Comparison of ENCODE assay signal across 8 mouse cellular contexts in genomic region chr10:61146119-61146806, GRCm38 (mm10). TPM values are rescaled to one million over a fixed set of nuclear protein-coding genes. Genes with fewer than 3 reads are reported as not detected.
DNase-seq lines count a peak whose midpoint lies in the region; ATAC-seq and TF ChIP-seq lines count a peak whose summit lies in the region.

No protein-coding gene starts in this region.

- no peaks in the 10 kb centered on the region for H3K9me3 ChIP-seq in intestine, postnatal 0 days (ENCODE audit: control insufficient read depth)
- H3K9me3 ChIP-seq in limb, embryonic 14.5 days (ENCODE audit: control insufficient read depth, low read length) = no peaks in the 10 kb centered on the region
- H3K9me3 ChIP-seq in midbrain, embryonic 16.5 days (replicated peaks; ENCODE audit: control insufficient read depth, low read length, poor library complexity, severe bottlenecking) = no peaks in the 10 kb centered on the region

- under 1% methylated on average over 44 of the region's 53 CpGs for WGBS in intestine, postnatal 0 days
- WGBS in limb, embryonic 14.5 days = 2% methylated on average over 39 of the region's 53 CpGs
- WGBS in midbrain, embryonic 16.5 days = under 1% methylated on average over 28 of the region's 53 CpGs
- WGBS in spleen, adult 2 months = under 1% methylated on average over 53 of the region's 53 CpGs

- H3K27me3 ChIP-seq in intestine, postnatal 0 days (replicated peaks; ENCODE audit: control insufficient read depth, insufficient read depth, low read length) = no peaks in the 10 kb centered on the region
- H3K27me3 ChIP-seq in limb, embryonic 14.5 days (ENCODE audit: control insufficient read depth, insufficient read depth, low read length) = no peaks in the 10 kb centered on the region
- H3K27me3 ChIP-seq in midbrain, embryonic 16.5 days (ENCODE audit: control insufficient read depth, insufficient read depth, low read depth, low read length) = no peaks in the 10 kb centered on the region
- no peaks in the 10 kb centered on the region for H3K27me3 ChIP-seq in spleen, adult 2 months (ENCODE audit: control insufficient read depth, insufficient read depth, low read length)

- peak overlapping the region; percentile 94 for H3K4me2 ChIP-seq in intestine, postnatal 0 days (replicated peaks; ENCODE audit: low read depth)
- H3K4me2 ChIP-seq in limb, embryonic 14.5 days (replicated peaks; ENCODE audit: low read depth, low read length, severe bottlenecking) = peak overlapping the region; percentile 87
- H3K4me2 ChIP-seq in midbrain, embryonic 16.5 days (ENCODE audit: low read length) = peak overlapping the region; percentile 58

- peak overlapping the region; percentile 95 for H3K9ac ChIP-seq in intestine, postnatal 0 days (ENCODE audit: low read depth, low read length)
- peak overlapping the region; percentile 85 for H3K9ac ChIP-seq in limb, embryonic 14.5 days (ENCODE audit: low read depth, low read length, severe bottlenecking)
- peak overlapping the region; percentile 92 for H3K9ac ChIP-seq in midbrain, embryonic 16.5 days (ENCODE audit: low read depth, low read length)

- TF ChIP-seq POLR2A in limb, embryonic 14.5 days (IDR thresholded peaks at IDR 0.05; ENCODE audit: borderline replicate concordance, extremely low read depth, insufficient read depth, insufficient read length) = no peak
- TF ChIP-seq POLR2A in spleen, adult 2 months (IDR thresholded peaks at IDR 0.05; ENCODE audit: low read depth, low read length) = no peak

- ATAC-seq in cerebellum, adult (ENCODE audit: insufficient number of reproducible peaks, low FRiP score, low TSS enrichment) = no peak
- ATAC-seq in granulocyte monocyte progenitor cell, adult 5-6 weeks (replicated peaks; ENCODE audit: poor library complexity, severe bottlenecking) = peak; percentile 60
- ATAC-seq in intestine, postnatal 0 days = peak; percentile 5; the same call in 1 of the 2 replicates
- ATAC-seq in limb, embryonic 14.5 days (ENCODE audit: low FRiP score, low read depth) = peak; percentile 23
- ATAC-seq in midbrain, embryonic 16.5 days = peak; percentile 65

- H3K36me3 ChIP-seq in intestine, postnatal 0 days (ENCODE audit: control insufficient read depth, insufficient read depth) = peaks cover 3% of the 10 kb centered on the region; the same call in 1 of the 2 replicates
- peaks cover 3% of the 10 kb centered on the region; the same call in 1 of the 2 replicates for H3K36me3 ChIP-seq in limb, embryonic 14.5 days (ENCODE audit: control insufficient read depth, insufficient read depth, low read length)
- no peaks in the 10 kb centered on the region for H3K36me3 ChIP-seq in midbrain, embryonic 16.5 days (ENCODE audit: control insufficient read depth, insufficient read depth, low read length)
- H3K36me3 ChIP-seq in spleen, adult 2 months (ENCODE audit: control insufficient read depth, insufficient read depth, low read length) = peaks cover 1% of the 10 kb centered on the region; the same call in 1 of the 2 replicates

- peak overlapping the region; percentile 86 for H3K4me3 ChIP-seq in intestine, postnatal 0 days (ENCODE audit: low read depth, low read length)
- H3K4me3 ChIP-seq in limb, embryonic 14.5 days (replicated peaks; ENCODE audit: low read length) = peak overlapping the region; percentile 84
- peak overlapping the region; percentile 58 for H3K4me3 ChIP-seq in midbrain, embryonic 16.5 days (ENCODE audit: low read depth, low read length)
- H3K4me3 ChIP-seq in spleen, adult 2 months (ENCODE audit: extremely low read depth, insufficient read depth, insufficient read length) = peak overlapping the region; percentile 97

- peak; percentile 45 for DNase-seq in cerebellum, adult 11 months
- DNase-seq in embryo, embryonic 11.5 days (ENCODE audit: low read depth, low spot score) = peak; percentile 45
- DNase-seq in limb, embryonic 14.5 days (ENCODE audit: low spot score) = peak; percentile 57
- DNase-seq in spleen, adult 2 months (ENCODE audit: low read depth in 1 of 2, low spot score in 2 of 2) = peak; percentile 47 to 73

- TF ChIP-seq CTCF in intestine, postnatal 0 days (IDR thresholded peaks at IDR 0.05; ENCODE audit: low read depth) = no peak
- TF ChIP-seq CTCF in spleen, adult 2 months (IDR thresholded peaks at IDR 0.05; ENCODE audit: extremely low read depth, insufficient read depth, insufficient read length, insufficient replicate concordance) = no peak

- H3K4me1 ChIP-seq in intestine, postnatal 0 days (replicated peaks; ENCODE audit: control insufficient read depth, insufficient read depth, low read length) = no peaks in the 10 kb centered on the region
- peaks cover 4% of the 10 kb centered on the region; the same call in 1 of the 2 replicates for H3K4me1 ChIP-seq in limb, embryonic 14.5 days (ENCODE audit: control insufficient read depth, insufficient read depth, low read length)
- H3K4me1 ChIP-seq in midbrain, embryonic 16.5 days (ENCODE audit: control insufficient read depth, insufficient read depth, low read length) = peaks cover 4% of the 10 kb centered on the region
- peaks cover 3% of the 10 kb centered on the region for H3K4me1 ChIP-seq in spleen, adult 2 months (ENCODE audit: control insufficient read depth, insufficient read depth, insufficient read length)

- peak overlapping the region; percentile 95 for H3K27ac ChIP-seq in intestine, postnatal 0 days (ENCODE audit: low read depth, low read length)
- H3K27ac ChIP-seq in limb, embryonic 14.5 days (replicated peaks; ENCODE audit: low read depth, low read length) = peak overlapping the region; percentile 92
- H3K27ac ChIP-seq in midbrain, embryonic 16.5 days (ENCODE audit: low read length) = peak overlapping the region; percentile 86
- H3K27ac ChIP-seq in spleen, adult 2 months (ENCODE audit: insufficient read depth, low read length) = peak overlapping the region; percentile 27

RNA-seq across cellular contexts. Expression of gene Sgpl1, which starts 1.2 kb away (rescaled TPM):
- total RNA-seq in granulocyte monocyte progenitor cell, adult 5-6 weeks (2014; fragmentation: Nextera tagmentation) = 36.8 and 44.5 TPM in 2 replicates
- total RNA-seq in granulocyte monocyte progenitor cell, adult 5-6 weeks (2017) = 29.1 and 48.2 TPM in 2 replicates
- polyA plus RNA-seq in intestine, postnatal 0 days (2015; fragmentation: Nextera tagmentation; extraction: Ambion mirVana) = 119 and 135 TPM in 2 replicates
- 60.6 and 68.9 TPM in 2 replicates for polyA plus RNA-seq in limb, embryonic 14.5 days (2012; rRNA removed)
- 81.0 and 94.1 TPM in 2 replicates for polyA plus RNA-seq in limb, embryonic 14.5 days (2014; fragmentation: Nextera tagmentation; extraction: Ambion mirVana)
- polyA plus RNA-seq in midbrain, embryonic 16.5 days (2015; fragmentation: Nextera tagmentation; extraction: Ambion mirVana) = 42.8 and 45.7 TPM in 2 replicates
- 22.0 and 26.6 TPM in 2 replicates for polyA plus RNA-seq in spleen, adult 2 months (2012; rRNA removed)

RNA-seq across cellular contexts. Expression of gene Tbata, which starts 25.5 kb away (rescaled TPM):
- not detected in 2 replicates for total RNA-seq in granulocyte monocyte progenitor cell, adult 5-6 weeks (2014; fragmentation: Nextera tagmentation)
- not detected in 2 replicates for total RNA-seq in granulocyte monocyte progenitor cell, adult 5-6 weeks (2017)
- polyA plus RNA-seq in intestine, postnatal 0 days (2015; fragmentation: Nextera tagmentation; extraction: Ambion mirVana) = not detected in 2 replicates
- 0.13 and 0.22 TPM in 2 replicates for polyA plus RNA-seq in limb, embryonic 14.5 days (2012; rRNA removed)
- polyA plus RNA-seq in limb, embryonic 14.5 days (2014; fragmentation: Nextera tagmentation; extraction: Ambion mirVana) = 0.19 TPM in 1 of 2 replicates, not detected in the other
- polyA plus RNA-seq in midbrain, embryonic 16.5 days (2015; fragmentation: Nextera tagmentation; extraction: Ambion mirVana) = 0.16 TPM in 1 of 2 replicates, not detected in the other
- not detected in 2 replicates for polyA plus RNA-seq in spleen, adult 2 months (2012; rRNA removed)

RNA-seq across cellular contexts. Expression of gene Pcbd1, which starts 57.1 kb away (rescaled TPM):
- 7.9 and 18.7 TPM in 2 replicates for total RNA-seq in granulocyte monocyte progenitor cell, adult 5-6 weeks (2014; fragmentation: Nextera tagmentation)
- 6.1 and 7.7 TPM in 2 replicates for total RNA-seq in granulocyte monocyte progenitor cell, adult 5-6 weeks (2017)
- polyA plus RNA-seq in intestine, postnatal 0 days (2015; fragmentation: Nextera tagmentation; extraction: Ambion mirVana) = 116 and 122 TPM in 2 replicates
- 7.7 and 9.3 TPM in 2 replicates for polyA plus RNA-seq in limb, embryonic 14.5 days (2012; rRNA removed)
- 13.1 and 15.2 TPM in 2 replicates for polyA plus RNA-seq in limb, embryonic 14.5 days (2014; fragmentation: Nextera tagmentation; extraction: Ambion mirVana)
- polyA plus RNA-seq in midbrain, embryonic 16.5 days (2015; fragmentation: Nextera tagmentation; extraction: Ambion mirVana) = 50.9 and 52.9 TPM in 2 replicates
- polyA plus RNA-seq in spleen, adult 2 months (2012; rRNA removed) = 2.8 and 3.4 TPM in 2 replicates

Comparison
In these comparisons a context has a peak if more than half of its experiments do, and no peak if none do; other contexts are left out.
1. H3K27ac ChIP-seq: peak in every context shown above with its lines; median percentile 95 in intestine, postnatal 0 days; 92 in limb, embryonic 14.5 days; 86 in midbrain, embryonic 16.5 days; 27 in spleen, adult 2 months.